Mouse (Mus musculus): Measurements from ENCODE around the gene Gm17349. TPM values are rescaled to one million over a fixed set of nuclear protein-coding genes. Genes with fewer than 3 reads are reported as not detected.

Gene Gm17349
- polyA plus RNA-seq, 1 experiment from 2014 or later: not detected

- peak within 1 kb of the TSS; percentile 85 for H3K4me3 ChIP-seq
- H3K4me1 ChIP-seq: peaks cover 31% of the 10 kb centered on the region
- peak within 1 kb of the TSS; percentile 94 for H3K27ac ChIP-seq
- DNase-seq (ENCODE audit: low spot score): peak; percentile 98
- H3K27me3 ChIP-seq (ENCODE audit: low read depth, poor library complexity, severe bottlenecking): no peaks in the 10 kb centered on the region
- no peaks in the 10 kb centered on the region; the same call in 1 of the 2 replicates for H3K9me3 ChIP-seq (replicated peaks)
- WGBS: under 1% methylated on average over 68 of the region's 68 CpGs
- H3K36me3 ChIP-seq: peaks cover 60% of the 10 kb centered on the region
These were observed 20.3 kb upstream of the Gm17349 start, which contains the start of gene Cox14 for GRCm38 (mm10) chr15:99725341-99726155. TSS of gene Cox14 (plus strand) at chr15:99725618.

GRCm38 (mm10) chr15:99724292-99725021 lies 19.2 kb upstream of the Gm17349 start:
- 15% methylated on average over 16 of the region's 16 CpGs for WGBS
- peaks cover 31% of the 10 kb centered on the region for H3K4me1 ChIP-seq
- H3K27me3 ChIP-seq (ENCODE audit: low read depth, poor library complexity, severe bottlenecking): no peaks in the 10 kb centered on the region
- H3K36me3 ChIP-seq: peaks cover 60% of the 10 kb centered on the region
- H3K27ac ChIP-seq: peak overlapping the region; percentile 72
- H3K4me3 ChIP-seq: peak overlapping the region; percentile 85
- peak; percentile 58 for DNase-seq (ENCODE audit: low spot score)
- H3K9me3 ChIP-seq (replicated peaks): no peaks in the 10 kb centered on the region; the same call in 1 of the 2 replicates

- Histone ChIP-seq H3K4me1 (peaks cover 31% of the 10 kb centered on the region), H3K9me3 (replicated peaks) (no peaks in the 10 kb centered on the region), H3K4me3 (peak overlapping the region; percentile 85; the same call in 1 of the 2 replicates), H3K27ac (peak overlapping the region; percentile 72), H3K27me3 (ENCODE audit: low read depth, poor library complexity, severe bottlenecking) (no peaks in the 10 kb centered on the region), H3K36me3 (peaks cover 53% of the 10 kb centered on the region)
- WGBS: 27% methylated on average over 11 of the region's 11 CpGs
- no peak for DNase-seq (ENCODE audit: low spot score)
These were observed 18.4 kb upstream of the Gm17349 start for GRCm38 (mm10) chr15:99723515-99724291.

GRCm38 (mm10) chr15:99723120-99723514 lies 17.8 kb upstream of the Gm17349 start:
- Histone ChIP-seq H3K36me3 (peaks cover 53% of the 10 kb centered on the region), H3K27ac (peak overlapping the region; percentile 72; the same call in 1 of the 2 replicates), H3K9me3 (replicated peaks) (no peaks in the 10 kb centered on the region), H3K4me3 (no peak overlapping the region), H3K4me1 (peaks cover 31% of the 10 kb centered on the region), H3K27me3 (ENCODE audit: low read depth, poor library complexity, severe bottlenecking) (no peaks in the 10 kb centered on the region)
- DNase-seq (ENCODE audit: low spot score): no peak
- WGBS: 64% methylated on average over 10 of the region's 10 CpGs

- Histone ChIP-seq H3K27ac (no peak overlapping the region), H3K36me3 (peaks cover 54% of the 10 kb centered on the region)
- WGBS: 80% methylated on average over 25 of the region's 25 CpGs
These were observed 16.8 kb upstream of the Gm17349 start for GRCm38 (mm10) chr15:99721921-99722743.

GRCm38 (mm10) chr15:99719865-99720264 lies 14.6 kb upstream of the Gm17349 start:
- Histone ChIP-seq H3K4me1 (peaks cover 39% of the 10 kb centered on the region), H3K36me3 (peaks cover 73% of the 10 kb centered on the region), H3K27me3 (ENCODE audit: low read depth, poor library complexity, severe bottlenecking) (no peaks in the 10 kb centered on the region), H3K4me3 (no peak overlapping the region), H3K27ac (no peak overlapping the region), H3K9me3 (replicated peaks) (no peaks in the 10 kb centered on the region)
- WGBS: 86% methylated on average over 8 of the region's 8 CpGs
- no peak for DNase-seq (ENCODE audit: low spot score)

More at GRCm38 (mm10) chr15:99721921-99722743, 16.8 kb upstream of the Gm17349 start:
- no peak overlapping the region for H3K4me3 ChIP-seq
- H3K27me3 ChIP-seq (ENCODE audit: low read depth, poor library complexity, severe bottlenecking): no peaks in the 10 kb centered on the region
- DNase-seq (ENCODE audit: low spot score): no peak
- H3K9me3 ChIP-seq (replicated peaks): no peaks in the 10 kb centered on the region
- peaks cover 37% of the 10 kb centered on the region for H3K4me1 ChIP-seq

GRCm38 (mm10) chr15:99718461-99719021 lies 13.3 kb upstream of the Gm17349 start:
- H3K4me1 ChIP-seq: peaks cover 25% of the 10 kb centered on the region

GRCm38 (mm10) chr15:99717386-99718334 lies 12.4 kb upstream of the Gm17349 start, which contains the start of gene Gpd1:
TSS of gene Gpd1 (plus strand) at chr15:99717515.
- H3K36me3 ChIP-seq: peaks cover 86% of the 10 kb centered on the region
- H3K9me3 ChIP-seq (replicated peaks): no peaks in the 10 kb centered on the region
- H3K4me3 ChIP-seq: no peak within 1 kb of the TSS
- H3K27ac ChIP-seq: no peak within 1 kb of the TSS
- peaks cover 17% of the 10 kb centered on the region for H3K4me1 ChIP-seq
- no peaks in the 10 kb centered on the region for H3K27me3 ChIP-seq (ENCODE audit: low read depth, poor library complexity, severe bottlenecking)
- 77% methylated on average over 26 of the region's 26 CpGs for WGBS
- no peak for DNase-seq (ENCODE audit: low spot score)

More at GRCm38 (mm10) chr15:99718461-99719021, 13.3 kb upstream of the Gm17349 start:
- Histone ChIP-seq H3K36me3 (peaks cover 85% of the 10 kb centered on the region), H3K4me3 (no peak overlapping the region), H3K27ac (no peak overlapping the region), H3K27me3 (ENCODE audit: low read depth, poor library complexity, severe bottlenecking) (no peaks in the 10 kb centered on the region), H3K9me3 (replicated peaks) (no peaks in the 10 kb centered on the region)
- 92% methylated on average over 9 of the region's 9 CpGs for WGBS
- no peak for DNase-seq (ENCODE audit: low spot score)

GRCm38 (mm10) chr15:99716814-99717213 lies 11.5 kb upstream of the Gm17349 start:
- Histone ChIP-seq H3K27me3 (ENCODE audit: low read depth, poor library complexity, severe bottlenecking) (no peaks in the 10 kb centered on the region), H3K9me3 (replicated peaks) (no peaks in the 10 kb centered on the region), H3K4me1 (peaks cover 17% of the 10 kb centered on the region), H3K4me3 (no peak overlapping the region), H3K27ac (no peak overlapping the region), H3K36me3 (peaks cover 86% of the 10 kb centered on the region)
- no peak for DNase-seq (ENCODE audit: low spot score)
- WGBS: 90% methylated on average over 12 of the region's 12 CpGs

GRCm38 (mm10) chr15:99715982-99716746 lies 10.9 kb upstream of the Gm17349 start:
- Histone ChIP-seq H3K9me3 (replicated peaks) (no peaks in the 10 kb centered on the region), H3K27ac (no peak overlapping the region), H3K4me1 (peaks cover 17% of the 10 kb centered on the region), H3K27me3 (ENCODE audit: low read depth, poor library complexity, severe bottlenecking) (no peaks in the 10 kb centered on the region), H3K36me3 (peaks cover 87% of the 10 kb centered on the region), H3K4me3 (no peak overlapping the region)
- 70% methylated on average over 11 of the region's 11 CpGs for WGBS
- no peak for DNase-seq (ENCODE audit: low spot score)

Measured in limb, embryonic 10.5 days (tissue).